Mouse (Mus musculus) stomach, postnatal 0 days (tissue): Measurements from ENCODE around the gene Srebf1. TPM values are rescaled to one million over a fixed set of nuclear protein-coding genes. Genes with fewer than 3 reads are reported as not detected.

Source experiments
- ATAC-seq: fragments of 200-750 bp; cut with Nextera tagmentation; 2 replicates; pipeline ENCODE4 v1.8.0; 2017; ENCODE audit not compliant: low FRiP score, low TSS enrichment
- DNase-seq: peaks from one replicate; pipeline ENCODE4 v3.0.0-alpha.2; 2016; ENCODE audit warnings: low spot score
- H3K27ac ChIP-seq: fragments of 300-500 bp; sonication (generic); replicated peaks from 2 replicates; pipeline ENCODE4 v1.5.1; 2014; ENCODE audit warnings: mild to moderate bottlenecking, control low read depth
- H3K27me3 ChIP-seq: fragments of 300-500 bp; sonication (generic); 2 replicates; pipeline ENCODE4 v1.6.1; 2014; ENCODE audit warnings: low read length; ENCODE audit not compliant: control insufficient read depth, insufficient read depth
- H3K36me3 ChIP-seq: fragments of 300-500 bp; sonication (generic); 2 replicates; pipeline ENCODE4 v1.6.1; 2014; ENCODE audit warnings: low read length, mixed read lengths; ENCODE audit not compliant: control insufficient read depth, insufficient read depth
- H3K4me1 ChIP-seq: fragments of 300-500 bp; sonication (generic); replicated peaks from 2 replicates; pipeline ENCODE4 v1.6.1; 2014; ENCODE audit warnings: antibody characterized with exemption; ENCODE audit not compliant: control insufficient read depth, insufficient read depth
- H3K4me2 ChIP-seq: fragments of 300-500 bp; sonication (generic); replicated peaks from 2 replicates; pipeline ENCODE4 v1.6.1; 2014; ENCODE audit warnings: low read depth, mild to moderate bottlenecking, control low read depth, moderate library complexity
- H3K4me3 ChIP-seq: fragments of 300-500 bp; sonication (generic); 2 replicates; pipeline ENCODE4 v1.5.1; 2014; ENCODE audit warnings: low read depth, low read length, control low read depth
- H3K9ac ChIP-seq: fragments of 300-500 bp; sonication (generic); 2 replicates; pipeline ENCODE4 v1.6.1; 2014; ENCODE audit warnings: mild to moderate bottlenecking, low read length, control low read depth, mixed read lengths
- H3K9me3 ChIP-seq: fragments of 300-500 bp; sonication (generic); 2 replicates; pipeline ENCODE4 v1.6.1; 2016; ENCODE audit warnings: low read length; ENCODE audit not compliant: control insufficient read depth
- CTCF ChIP-seq: IDR thresholded peaks from 2 replicates; pipeline ENCODE4 v1.5.1; 2016; ENCODE audit warnings: antibody characterized with exemption, low read depth, mild to moderate bottlenecking, moderate library complexity
- EP300 ChIP-seq: optimal IDR thresholded peaks from 2 replicates; pipeline ENCODE3; 2016; ENCODE audit warnings: antibody characterized with exemption
- whole genome bisulfite sequencing: fragments of 180-500 bp; shearing (Covaris S2); extraction: QIAGEN DNeasy Blood & Tissue Kit; methylation state at CpG from one replicate; pipeline ENCODE4 v1.1.7; 2014; 5-methylcytosine and 5-hydroxymethylcytosine counted together
- polyA plus RNA-seq: library from polyadenylated mRNA; unstranded; fragments of >200 nt; fragmentation: Nextera tagmentation; extraction: Ambion mirVana; gene quantifications from 2 replicates; pipeline ENCODE4 v1.2.1, GENCODE M21; 2015

The Srebf1 gene
- polyA plus RNA-seq, 1 experiment from 2014 or later, result 44.7 TPM

DNA sequence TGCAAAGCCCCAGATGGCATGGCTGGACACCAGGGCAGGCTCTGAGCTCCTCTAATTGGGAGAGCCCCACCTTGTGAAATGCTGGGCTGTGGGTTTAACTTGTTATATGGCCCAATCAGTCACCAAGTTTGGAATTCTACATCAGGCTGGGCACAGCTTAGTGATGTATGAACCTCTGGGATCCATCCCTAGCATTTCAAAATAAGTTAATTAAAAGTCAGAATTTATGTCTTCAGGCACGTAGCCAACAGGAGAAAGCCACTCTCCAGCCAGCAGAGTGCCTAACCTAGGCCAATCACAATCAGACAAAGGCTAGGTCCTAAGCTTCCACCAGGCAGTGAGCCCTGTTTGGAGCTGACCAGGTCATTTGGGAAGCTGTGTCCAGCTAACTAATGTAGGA, 5.7 kb downstream of the Srebf1 start:
- Histone ChIP-seq H3K36me3 (no peaks in the 10 kb centered on the region), H3K4me1 (peaks cover 5% of the 10 kb centered on the region), H3K4me3 (no peak overlapping the region), H3K4me2 (no peak overlapping the region), H3K9me3 (no peaks in the 10 kb centered on the region), H3K27ac (peak overlapping the region; percentile 76; the same call in 1 of the 2 replicates), H3K9ac (no peak overlapping the region), H3K27me3 (no peaks in the 10 kb centered on the region)
- WGBS, result 83% methylated on average over 1 of the region's 1 CpGs
- TF ChIP-seq EP300 (no peak), CTCF (no peak)
- no peak for DNase-seq
- ATAC-seq, result no peak

DNA sequence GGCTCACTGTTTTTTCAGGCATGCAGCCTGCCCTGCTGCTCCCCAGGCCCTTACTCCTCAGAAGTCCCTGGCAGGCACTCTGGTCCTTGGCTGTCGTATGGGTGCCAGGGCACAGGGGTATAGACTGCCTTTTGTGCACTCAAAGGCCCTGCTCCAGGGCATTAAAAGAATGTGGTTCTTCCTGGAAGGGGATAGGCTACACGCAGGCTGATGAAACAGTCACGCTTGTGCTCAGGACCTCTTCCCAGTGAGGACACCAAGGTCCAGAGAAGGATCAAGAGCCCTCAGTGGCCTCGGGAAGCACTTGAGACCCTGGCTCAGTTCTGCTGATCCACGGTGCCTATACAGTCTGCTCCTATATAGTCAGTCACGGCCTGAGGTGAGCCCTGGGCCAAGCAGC, 9.1 kb downstream of the Srebf1 start:
- Histone ChIP-seq H3K4me3 (no peak overlapping the region), H3K27ac (no peak overlapping the region), H3K27me3 (no peaks in the 10 kb centered on the region), H3K4me2 (no peak overlapping the region), H3K9ac (no peak overlapping the region), H3K36me3 (no peaks in the 10 kb centered on the region), H3K4me1 (peaks cover 22% of the 10 kb centered on the region), H3K9me3 (no peaks in the 10 kb centered on the region)
- WGBS, result 71% methylated on average over 6 of the region's 6 CpGs
- DNase-seq (no peak), ATAC-seq (no peak)
- TF ChIP-seq EP300, result no peak
- TF ChIP-seq CTCF, result no peak

DNA sequence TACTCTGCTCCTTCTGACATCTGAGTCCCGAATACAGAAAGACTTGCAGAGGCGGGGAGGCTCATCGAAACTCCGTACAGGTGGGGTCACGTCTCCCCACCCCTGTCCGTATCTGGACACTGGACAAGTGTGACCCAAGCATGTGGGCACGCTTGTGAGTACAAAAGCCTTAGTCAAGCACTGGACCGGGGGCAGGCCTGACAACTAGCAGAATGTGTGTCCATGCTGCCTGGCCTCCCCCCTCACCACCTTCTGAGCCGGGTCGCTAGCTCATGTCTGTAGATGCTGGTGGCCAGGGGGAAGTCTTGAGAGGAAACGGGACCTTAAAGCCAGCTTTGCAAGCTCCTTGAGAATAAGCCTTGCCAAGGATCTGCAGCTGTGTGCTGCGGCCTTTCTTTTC, 10.6 kb downstream of the Srebf1 start:
- DNase-seq, result no peak
- H3K4me2 ChIP-seq, result no peak overlapping the region
- no peak overlapping the region for H3K4me3 ChIP-seq
- ATAC-seq, result no peak
- no peak overlapping the region for H3K27ac ChIP-seq
- peaks cover 22% of the 10 kb centered on the region for H3K4me1 ChIP-seq
- H3K36me3 ChIP-seq, result peaks cover 2% of the 10 kb centered on the region; the same call in 1 of the 2 replicates
- H3K9ac ChIP-seq, result no peak overlapping the region
- WGBS, result 68% methylated on average over 12 of the region's 12 CpGs
- no peaks in the 10 kb centered on the region for H3K9me3 ChIP-seq
- H3K27me3 ChIP-seq, result no peaks in the 10 kb centered on the region
- TF ChIP-seq CTCF, result no peak
- TF ChIP-seq EP300, result no peak

DNA sequence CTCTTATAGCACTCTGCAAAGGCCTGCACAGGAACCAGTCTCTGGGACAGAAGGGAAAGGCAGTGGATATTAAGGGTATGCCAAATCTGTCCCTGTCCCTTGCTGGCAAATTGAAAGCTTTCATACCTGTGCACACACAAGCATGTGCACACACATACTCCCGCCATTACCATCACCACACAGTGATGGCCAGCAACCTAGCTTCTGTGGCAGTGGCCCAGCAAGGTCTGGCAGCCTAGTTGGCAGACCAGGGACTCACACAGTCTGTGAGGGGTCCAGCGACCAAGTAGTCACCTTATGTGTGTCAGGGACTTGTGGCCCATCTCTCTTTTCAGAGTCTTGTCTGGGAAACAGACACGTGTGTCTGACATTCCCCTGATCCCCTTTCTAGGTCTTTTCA, 11.2 kb downstream of the Srebf1 start:
- H3K4me3 ChIP-seq, result no peak overlapping the region

DNA sequence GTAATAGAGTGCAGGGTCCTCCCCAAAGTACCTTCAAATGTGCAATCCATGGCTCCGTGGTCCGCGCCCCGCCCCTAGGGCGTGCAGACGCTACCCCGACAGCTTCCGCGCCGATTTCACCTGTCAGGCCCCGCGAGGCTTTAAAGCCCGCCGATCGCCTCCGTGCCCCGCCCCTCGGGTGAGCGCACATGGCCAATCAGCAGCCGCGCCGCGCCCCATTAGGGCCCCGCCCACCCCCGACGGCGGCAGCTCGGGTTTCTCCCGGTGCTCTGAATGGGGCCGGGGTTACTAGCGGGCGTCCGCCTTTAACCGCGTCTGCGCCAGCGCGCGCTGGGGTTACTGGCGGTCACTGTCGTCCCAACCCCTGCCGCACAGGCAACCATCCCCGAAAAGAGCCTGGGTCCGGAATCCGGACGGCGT, 12.1 kb downstream of the Srebf1 start:
- DNase-seq (peak; percentile 99), ATAC-seq (peak; percentile 91)
- peaks cover 22% of the 10 kb centered on the region for H3K4me1 ChIP-seq
- H3K27me3 ChIP-seq, result no peaks in the 10 kb centered on the region
- no peaks in the 10 kb centered on the region for H3K9me3 ChIP-seq
- peak overlapping the region; percentile 78 for H3K27ac ChIP-seq
- peaks cover 13% of the 10 kb centered on the region; the same call in 1 of the 2 replicates for H3K36me3 ChIP-seq
- peak overlapping the region; percentile 45 for H3K4me3 ChIP-seq
- TF ChIP-seq EP300 (peak; percentile 57), CTCF (no peak)
- peak overlapping the region; percentile 59 for H3K9ac ChIP-seq
- WGBS, result 0% methylated on average over 47 of the region's 47 CpGs
- peak overlapping the region; percentile 81 for H3K4me2 ChIP-seq

More for the DNA sequence above, 11.2 kb downstream of the Srebf1 start:
- Histone ChIP-seq H3K4me2 (peak overlapping the region; percentile 81; the same call in 1 of the 2 replicates), H3K4me1 (peaks cover 22% of the 10 kb centered on the region), H3K9me3 (no peaks in the 10 kb centered on the region), H3K27ac (0 out of 2 replicates have a peak overlapping the region, but pooled peaks have one; percentile 18), H3K36me3 (peaks cover 7% of the 10 kb centered on the region; the same call in 1 of the 2 replicates), H3K9ac (no peak overlapping the region), H3K27me3 (no peaks in the 10 kb centered on the region)
- TF ChIP-seq CTCF (no peak), EP300 (no peak)
- no peak for DNase-seq
- 66% methylated on average over 3 of the region's 3 CpGs for WGBS
- no peak for ATAC-seq

DNA sequence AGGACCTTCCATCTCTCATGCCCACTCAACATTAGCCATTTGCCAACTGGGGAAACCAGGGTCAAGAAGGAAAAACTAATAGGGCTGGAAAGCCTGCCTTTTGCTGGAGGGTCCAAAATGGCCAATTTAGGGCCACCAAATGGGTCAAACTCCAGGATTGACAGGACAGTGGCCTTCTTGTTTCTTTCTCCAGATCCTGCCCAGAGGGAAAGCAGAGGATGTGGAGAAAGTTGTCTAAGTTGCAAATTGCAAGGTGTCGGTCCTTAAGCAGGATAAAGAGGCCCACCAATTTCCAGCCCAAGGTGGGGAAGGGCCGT, 12.5 kb downstream of the Srebf1 start:
- H3K27ac ChIP-seq, result peak overlapping the region; percentile 78
- no peaks in the 10 kb centered on the region for H3K9me3 ChIP-seq
- DNase-seq (no peak), ATAC-seq (no peak)
- TF ChIP-seq CTCF (no peak), EP300 (no peak)
- H3K4me2 ChIP-seq, result peak overlapping the region; percentile 81
- no peaks in the 10 kb centered on the region for H3K27me3 ChIP-seq
- peak overlapping the region; percentile 59 for H3K9ac ChIP-seq
- peaks cover 22% of the 10 kb centered on the region for H3K4me1 ChIP-seq
- WGBS, result 2% methylated on average over 2 of the region's 2 CpGs
- peak overlapping the region; percentile 45 for H3K4me3 ChIP-seq
- H3K36me3 ChIP-seq, result peaks cover 15% of the 10 kb centered on the region; the same call in 1 of the 2 replicates
